Mouse (Mus musculus) spleen, adult 12 weeks (tissue): ENCODE data around the gene A530016L24Rik.

Experiments used
- DNase-seq: peaks from one replicate; pipeline ENCODE4 v3.0.0; 2022; ENCODE audit warnings: low spot score

A530016L24Rik gene

GRCm38 (mm10) chr12:112503003-112503771 lies 13.9 kb downstream of the A530016L24Rik start:
- no peak for DNase-seq

DNA sequence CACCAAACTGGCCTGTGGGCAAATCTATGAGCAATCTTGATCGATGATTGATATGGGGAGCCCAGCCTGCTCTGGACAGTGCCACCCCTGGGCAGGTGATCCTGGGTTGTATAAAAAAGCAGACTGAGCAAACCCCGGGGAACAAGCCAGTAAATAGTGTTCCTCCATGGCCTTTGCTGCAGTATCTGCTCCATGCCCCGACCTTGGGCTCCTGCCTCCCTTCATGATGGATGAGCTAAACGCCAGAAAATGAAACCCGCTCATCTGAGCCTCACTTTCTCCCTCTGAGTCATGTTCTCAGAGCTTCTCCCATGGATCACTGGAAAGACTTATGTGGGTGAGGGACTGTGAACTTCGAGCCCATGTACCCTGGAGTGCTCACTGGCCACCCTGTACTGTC lies 17.0 kb downstream of the A530016L24Rik start:
- DNase-seq: no peak

DNA sequence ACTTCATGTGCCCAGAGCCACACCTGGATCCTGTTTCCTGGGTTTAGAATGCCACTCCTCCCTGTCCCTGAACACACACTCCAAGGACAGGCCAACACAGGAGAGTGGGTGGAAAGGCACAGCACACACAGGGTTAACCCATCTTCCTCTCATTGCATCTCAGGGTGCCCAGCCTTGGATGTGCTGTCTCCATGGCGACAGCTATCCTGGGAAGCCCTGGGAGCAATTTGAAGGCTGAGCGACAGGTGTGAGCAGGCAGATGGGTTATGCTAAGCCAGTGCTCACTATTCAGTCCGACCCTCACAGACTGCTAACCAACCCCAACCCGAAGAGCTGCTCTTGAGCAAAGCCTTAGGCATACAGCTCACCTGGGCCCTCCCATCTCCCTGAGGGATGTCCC lies 18.0 kb downstream of the A530016L24Rik start:
- no peak for DNase-seq

GRCm38 (mm10) chr12:112507984-112508383 lies 18.7 kb downstream of the A530016L24Rik start:
- DNase-seq: no peak

DNA sequence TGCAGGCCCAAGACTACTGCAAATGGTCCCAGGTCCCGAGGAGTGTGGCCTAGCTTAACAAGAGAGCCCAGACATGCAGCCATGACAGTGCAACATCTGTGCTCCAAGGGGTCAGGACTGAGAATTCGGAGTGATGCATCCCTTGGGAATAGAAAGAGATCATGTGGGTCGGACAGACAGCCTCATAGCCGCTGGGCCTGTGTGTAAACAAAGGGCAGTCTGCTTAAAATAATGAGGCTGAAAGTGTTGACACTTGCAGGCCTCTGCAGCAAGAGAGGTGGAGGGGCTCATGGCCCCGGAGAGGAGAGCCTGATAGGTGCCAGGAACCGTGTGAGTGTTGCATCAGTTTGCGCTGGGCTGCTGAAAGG lies 21.1 kb downstream of the A530016L24Rik start:
- DNase-seq: no peak

GRCm38 (mm10) chr12:112510733-112511372 lies 21.6 kb downstream of the A530016L24Rik start:
- DNase-seq: no peak

DNA sequence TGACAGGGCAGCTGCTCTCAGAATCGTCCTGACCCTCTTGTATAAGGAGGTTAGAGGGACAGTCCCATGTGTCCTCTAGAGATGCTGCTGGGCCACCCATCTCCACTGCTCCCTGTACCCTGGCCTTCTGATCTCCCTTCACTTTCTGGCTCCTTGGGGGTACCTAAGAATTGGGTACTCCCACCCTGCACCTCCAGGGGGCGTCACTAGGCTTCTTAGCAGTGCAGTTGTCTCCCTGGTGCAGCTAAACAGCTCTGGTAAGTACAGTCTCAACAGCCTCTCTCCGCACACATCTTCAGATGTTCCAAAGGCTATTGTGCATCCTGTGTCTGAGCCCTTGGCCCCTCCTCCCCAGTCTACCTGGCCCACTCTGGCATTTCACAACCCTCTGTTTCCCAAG lies 25.6 kb downstream of the A530016L24Rik start:
- no peak for DNase-seq

GRCm38 (mm10) chr12:112516697-112517337 lies 27.6 kb downstream of the A530016L24Rik start, which contains the start of gene Tmem179:
Tmem179 (minus strand) TSS chr12:112516747.
- no peak for DNase-seq

- DNase-seq: no peak
Measured at GRCm38 (mm10) chr12:112518105-112518504, 28.9 kb downstream of the A530016L24Rik start.

DNA sequence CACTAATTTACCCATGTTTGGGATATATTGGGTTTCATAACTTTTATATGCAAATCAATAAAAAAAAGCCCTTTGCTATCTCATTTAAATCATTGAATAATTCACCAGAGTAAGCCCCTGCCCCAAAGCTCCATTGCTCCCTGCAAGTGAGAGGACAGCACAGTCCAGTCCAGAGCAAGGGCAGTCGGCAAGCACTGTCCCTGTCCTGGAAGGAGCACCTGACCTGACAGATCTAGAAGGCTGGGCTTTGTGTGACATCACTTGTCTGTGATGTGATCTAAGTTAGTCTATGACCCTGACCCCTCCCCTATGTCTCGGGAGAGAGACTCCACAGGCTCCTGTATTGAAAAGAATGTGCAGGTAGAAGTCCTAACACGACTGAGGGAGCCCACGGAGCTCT lies 44.5 kb downstream of the A530016L24Rik start:
- DNase-seq: no peak

GRCm38 (mm10) chr12:112537233-112537632 lies 48.0 kb downstream of the A530016L24Rik start:
- DNase-seq: no peak

DNA sequence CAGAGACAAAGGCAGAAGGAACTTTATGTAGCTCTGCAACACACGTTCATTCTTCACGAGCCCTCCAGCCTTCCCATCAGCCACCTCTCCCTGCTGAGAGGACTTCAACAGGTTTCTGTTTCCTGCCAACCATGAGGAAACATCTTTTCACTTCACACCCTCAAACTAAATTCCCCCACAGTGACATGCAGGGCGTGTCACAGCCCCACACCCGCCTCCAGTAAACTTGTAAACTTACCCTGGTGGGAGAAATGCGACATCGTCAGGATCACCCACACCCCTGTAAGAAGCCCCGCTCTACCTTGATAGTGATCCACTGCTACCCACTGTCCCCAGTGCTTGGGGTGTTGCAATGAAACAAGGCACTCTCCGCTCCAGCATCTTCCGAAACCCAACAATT lies 49.1 kb downstream of the A530016L24Rik start:
- no peak for DNase-seq

GRCm38 (mm10) chr12:112539466-112539965 lies 50.3 kb downstream of the A530016L24Rik start:
- DNase-seq: no peak

DNA sequence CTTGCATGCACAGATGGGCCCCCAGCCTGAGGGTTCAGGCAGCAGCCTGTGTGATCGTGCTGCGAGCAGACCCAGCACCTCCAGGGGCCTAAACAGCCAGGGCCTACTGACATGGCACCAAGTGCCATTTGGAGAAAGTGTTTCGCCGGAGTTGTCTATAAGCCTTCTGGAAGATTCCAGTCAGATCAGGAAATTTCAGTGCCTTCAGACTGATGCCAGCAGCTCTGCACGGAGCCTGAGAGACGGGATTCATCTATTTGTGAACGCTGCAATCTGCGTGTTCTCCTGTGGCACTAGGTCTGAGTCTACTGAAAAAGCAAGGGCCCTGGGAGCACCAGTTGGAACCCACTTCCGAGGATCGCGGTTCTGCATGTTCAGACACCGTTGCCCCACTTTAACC lies 51.1 kb downstream of the A530016L24Rik start:
- DNase-seq: no peak

GRCm38 (mm10) chr12:112541483-112542091 lies 52.3 kb downstream of the A530016L24Rik start:
- no peak for DNase-seq

DNA sequence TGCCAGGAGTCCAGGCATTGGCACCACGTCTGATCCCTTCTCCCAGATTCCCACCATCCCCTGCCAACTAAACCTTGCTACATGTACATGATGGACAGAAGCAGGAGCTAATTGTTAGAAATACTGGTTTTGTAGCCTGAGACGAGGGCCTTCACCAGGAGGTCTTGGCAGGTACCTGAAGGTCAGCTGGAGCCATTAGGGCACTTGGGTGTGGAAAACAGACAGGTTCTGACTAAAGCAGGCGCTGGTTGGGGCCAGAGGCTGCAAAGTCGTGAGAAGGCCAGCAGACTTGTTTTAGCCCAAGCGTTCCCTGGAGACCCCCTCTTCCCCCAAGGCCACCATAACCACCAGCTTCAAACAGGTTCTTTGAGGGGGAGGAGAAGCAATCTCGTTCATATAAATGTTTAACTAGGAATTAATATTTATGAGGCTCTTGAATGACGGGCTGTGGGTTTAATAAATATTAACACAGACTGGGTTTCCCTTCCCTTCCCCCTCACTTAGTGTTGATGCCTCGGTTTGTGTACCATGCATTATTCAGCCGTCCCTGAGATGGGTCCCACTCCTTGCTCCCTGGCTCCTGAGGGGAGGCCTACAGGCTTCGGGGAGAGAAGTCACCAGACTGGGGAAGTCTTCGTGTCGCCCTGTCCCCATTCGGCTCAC lies 53.1 kb downstream of the A530016L24Rik start:
- no peak for DNase-seq

DNA sequence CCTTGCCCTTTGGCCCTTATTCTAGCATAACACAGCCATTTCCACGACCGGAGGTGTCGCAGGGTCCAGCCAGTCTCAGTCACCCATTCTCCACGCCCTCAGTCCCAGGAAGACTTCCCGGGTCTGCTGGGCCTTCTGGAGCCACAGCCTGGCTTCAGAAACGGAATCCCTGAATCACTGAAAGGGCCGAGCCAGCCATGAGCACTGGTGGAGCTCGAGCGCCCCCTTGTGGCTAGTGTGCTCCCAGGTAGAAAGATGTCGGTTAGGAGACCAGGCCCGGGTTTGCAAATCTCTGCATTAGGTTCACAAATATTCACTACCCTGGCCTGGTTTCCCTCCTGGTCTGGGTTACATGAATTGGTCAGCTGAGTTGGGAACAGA lies 53.7 kb downstream of the A530016L24Rik start:
- peak; percentile 53 for DNase-seq

DNA sequence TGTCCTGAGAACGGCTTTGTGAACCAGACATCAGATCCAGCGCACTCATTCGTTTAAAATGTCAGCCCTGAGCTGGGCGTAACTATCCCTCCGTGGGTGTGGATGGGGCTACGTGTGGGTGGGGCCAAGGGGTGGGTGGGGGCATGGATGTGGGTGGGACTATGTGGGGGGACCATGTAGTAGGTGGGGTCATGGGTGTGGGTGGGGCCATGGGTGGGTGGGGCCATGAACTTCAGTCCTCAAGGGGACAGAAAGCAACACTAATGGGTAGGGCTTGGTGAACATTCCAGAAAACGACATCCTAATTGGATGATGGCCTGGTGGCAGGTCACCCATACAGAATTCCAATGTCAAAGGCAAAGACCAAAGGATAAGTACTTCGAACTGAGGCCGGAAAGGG lies 54.7 kb downstream of the A530016L24Rik start:
- DNase-seq: no peak

DNA sequence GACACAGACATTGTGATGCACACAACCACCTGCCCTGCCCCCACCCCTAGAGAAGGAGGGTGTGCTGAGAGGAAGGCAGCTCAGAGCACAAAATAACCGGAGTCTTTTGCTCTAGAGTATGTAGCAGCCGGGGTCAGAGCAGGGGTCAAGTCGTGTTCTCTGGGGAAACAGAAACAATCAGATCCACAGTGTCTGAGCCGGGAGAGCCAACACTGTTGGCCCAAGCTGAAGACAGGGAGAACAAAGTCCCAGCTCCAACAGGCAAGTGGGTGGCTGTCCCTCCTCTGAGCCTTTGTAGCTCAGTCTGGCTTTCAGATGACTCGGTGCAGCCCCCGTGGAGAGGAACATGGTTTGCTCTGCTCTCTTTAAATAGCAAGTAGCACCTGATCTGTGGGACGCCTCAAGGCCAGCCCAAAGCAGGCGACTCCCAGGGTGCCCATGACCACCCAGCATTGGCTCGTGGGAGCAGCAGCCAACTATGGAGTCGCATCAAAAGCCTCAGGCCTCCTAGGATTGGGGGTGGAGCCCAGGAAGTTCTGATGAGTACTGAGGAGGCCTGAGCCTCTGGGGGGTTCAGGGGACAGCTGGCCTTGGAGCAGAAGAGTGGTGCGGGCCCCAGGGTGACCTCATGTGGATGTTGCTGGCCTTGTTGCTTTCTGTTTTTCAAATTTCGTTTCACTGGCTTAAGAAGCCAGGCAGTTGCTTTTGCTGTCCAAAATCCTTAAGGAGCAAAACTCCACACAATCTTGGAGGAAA lies 55.9 kb downstream of the A530016L24Rik start:
- DNase-seq: no peak

GRCm38 (mm10) chr12:112546110-112546509 lies 56.9 kb downstream of the A530016L24Rik start:
- no peak for DNase-seq

DNA sequence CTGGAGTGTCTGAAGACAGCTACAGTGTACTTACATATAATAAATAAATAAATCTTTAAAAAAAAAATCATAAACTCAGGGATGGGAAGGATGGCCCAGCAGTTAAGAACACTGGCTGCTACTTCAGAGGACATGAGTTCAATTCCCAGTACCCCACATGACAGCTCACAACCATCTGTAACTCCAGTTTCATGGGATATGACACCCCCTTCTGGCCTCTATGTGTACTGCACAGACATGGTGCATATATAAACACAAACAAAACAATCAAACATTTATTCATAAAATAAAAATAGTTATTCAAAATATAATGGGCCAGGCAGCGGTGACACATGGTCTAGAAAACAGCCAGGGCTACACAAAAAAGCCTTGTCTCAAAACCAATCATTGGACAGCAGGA lies 60.0 kb downstream of the A530016L24Rik start:
- DNase-seq: no peak
